Mouse (Mus musculus): ENCODE measurements around the gene Btg1.

DNA sequence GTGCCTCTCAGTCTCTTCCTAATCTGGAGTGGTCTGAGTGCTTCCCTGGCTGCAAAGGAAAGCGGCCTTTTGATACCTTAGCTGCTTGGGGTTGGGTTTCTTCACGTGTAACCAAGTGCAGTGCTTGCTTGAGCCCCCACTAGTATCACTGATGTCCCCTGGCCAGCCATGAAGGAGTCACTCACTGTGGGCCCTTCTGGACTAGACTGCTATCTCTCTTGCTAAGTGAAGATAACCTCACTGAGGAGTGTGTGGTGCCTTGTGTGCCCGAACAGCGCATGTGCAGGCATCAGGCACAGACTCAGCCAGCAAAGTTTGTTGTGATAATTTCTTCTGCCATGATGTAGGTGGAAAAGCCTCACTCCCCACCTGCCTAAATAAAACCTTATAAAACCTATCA is 8.9 kb downstream of the Btg1 start:
- TF ChIP-seq CTCF (IDR thresholded peaks at IDR 0.05; ENCODE audit: borderline replicate concordance, insufficient read depth, low read length), result no peak
- no peak for TF ChIP-seq POLR2A (IDR thresholded peaks at IDR 0.05; ENCODE audit: low read depth, low read length)

Measured in embryonic fibroblast, embryonic 13.5 days (primary cell).